Mouse (Mus musculus) bone marrow macrophage, adult 2 months (primary cell): Measurements from ENCODE around the gene Csk.

Source experiments
- CTCF ChIP-seq: IDR thresholded peaks from 2 replicates; pipeline ENCODE4 v1.5.1; 2012; ENCODE audit warnings: low read depth, mild to moderate bottlenecking, low read length, moderate library complexity
- POLR2A ChIP-seq: IDR thresholded peaks from 2 replicates; pipeline ENCODE4 v1.6.1; 2012; ENCODE audit warnings: mild to moderate bottlenecking, low read depth, low read length, borderline replicate concordance

DNA sequence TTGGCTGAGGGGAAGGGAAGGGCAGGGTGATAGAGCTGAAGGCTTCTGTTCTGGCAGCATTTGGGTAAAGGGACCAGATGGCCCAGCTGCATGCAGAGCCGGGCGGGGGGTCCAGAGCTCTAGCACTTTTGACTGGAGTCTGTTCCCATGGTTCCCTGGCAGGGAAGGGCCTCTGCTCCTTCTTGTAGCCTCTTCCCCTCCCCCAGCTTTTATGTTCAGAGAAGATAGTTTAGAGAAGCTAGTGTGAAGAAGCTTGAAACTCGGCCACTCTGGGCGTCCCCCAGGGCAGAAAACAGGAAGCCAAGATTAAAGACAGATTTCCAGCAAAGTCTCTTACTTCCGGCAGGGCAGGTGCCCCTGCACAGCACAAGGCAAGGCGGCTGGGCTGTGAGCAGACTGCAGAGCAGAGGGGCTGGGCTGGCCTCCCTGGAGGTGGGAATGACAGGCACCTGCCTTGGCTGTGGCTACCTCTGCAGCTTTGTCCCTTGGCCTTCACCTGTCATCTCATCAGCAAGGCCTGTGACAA, 2.6 kb downstream of the Csk start:
- TF ChIP-seq CTCF: no peak
- TF ChIP-seq POLR2A: no peak
